Comparison of ENCODE assay signal across 14 mouse cellular contexts in genomic region chr6:134781494-134781913, GRCm38 (mm10). TPM values are rescaled to one million over a fixed set of nuclear protein-coding genes. Genes with fewer than 3 reads are reported as not detected.
DNase-seq lines count a peak whose midpoint lies in the region; ATAC-seq and TF ChIP-seq lines count a peak whose summit lies in the region.
"Had no signal": no experiment of that assay in that cellular context is flagged by ENCODE, and none has a peak within 500 bp of the region (broad histone marks: within the 10 kb centered on the region; RNA-seq: fewer than 3 reads in every experiment).

No protein-coding gene starts in this region.

- ATAC-seq in liver, embryonic 11.5 days (replicated peaks; ENCODE audit: low FRiP score): peak; percentile 92
- ATAC-seq in lung, postnatal 0 days: no peak
- ATAC-seq: midbrain, embryonic 13.5 days had no signal

- H3K27ac ChIP-seq in gastrocnemius, adult 2 months: peak overlapping the region; percentile 74
- peak overlapping the region; percentile 73 for H3K27ac ChIP-seq in liver, embryonic 11.5 days (ENCODE audit: low read depth, low read length)
- H3K27ac ChIP-seq in lung, postnatal 0 days (ENCODE audit: low read length): no peak overlapping the region
- H3K27ac ChIP-seq in layer of hippocampus, adult 2 months: no peak overlapping the region
- H3K27ac ChIP-seq: kidney, embryonic 15.5 days; midbrain, embryonic 13.5 days; neural tube, embryonic 13.5 days had no signal

- WGBS in liver, embryonic 11.5 days: 55% methylated on average over 7 of the region's 7 CpGs
- WGBS in lung, postnatal 0 days: 70% methylated on average over 7 of the region's 7 CpGs

- H3K27me3 ChIP-seq in liver, embryonic 11.5 days (replicated peaks; ENCODE audit: control insufficient read depth, insufficient read depth, low read length): no peaks in the 10 kb centered on the region
- H3K27me3 ChIP-seq in lung, postnatal 0 days (replicated peaks; ENCODE audit: insufficient read depth, low read length): no peaks in the 10 kb centered on the region
- H3K27me3 ChIP-seq: kidney, embryonic 15.5 days; midbrain, embryonic 13.5 days; neural tube, embryonic 13.5 days had no signal

- intact Hi-C loops in gastrocnemius, adult 2 months (cut with DNase I): no loop called here
- intact Hi-C loops in gastrocnemius, postnatal 36 days (cut with DNase I): no loop called here

- H3K4me1 ChIP-seq in liver, embryonic 11.5 days (replicated peaks; ENCODE audit: control insufficient read depth, insufficient read depth, low read length): peaks cover 14% of the 10 kb centered on the region
- H3K4me1 ChIP-seq in lung, postnatal 0 days (ENCODE audit: insufficient read depth, low read depth, low read length): no peaks in the 10 kb centered on the region
- H3K4me1 ChIP-seq: midbrain, embryonic 13.5 days; neural tube, embryonic 13.5 days had no signal

- peak; percentile 29 for DNase-seq in gastrocnemius, adult 2 months
- DNase-seq in gastrocnemius, postnatal 36 days: no peak
- DNase-seq in ES-CJ7 (ENCODE audit: low read depth, low spot score): peak; percentile 24
- DNase-seq in cerebellum, adult 9-10 months: peak; percentile 60
- DNase-seq in liver, embryonic 11.5 days (ENCODE audit: low spot score): peak; percentile 33
- DNase-seq in lung, postnatal 0 days (ENCODE audit: low spot score): no peak
- DNase-seq in layer of hippocampus, adult 2 months (ENCODE audit: low spot score in 2 of 2): no peak
- no peak for DNase-seq in frontal cortex, postnatal 36 days (ENCODE audit: low spot score in 2 of 2)
- DNase-seq: lung, postnatal 10 days; retina, postnatal 1 day; thymus, adult 2 months had no signal

- H3K4me2 ChIP-seq in liver, embryonic 11.5 days: peak overlapping the region; percentile 51
- H3K4me2 ChIP-seq in lung, postnatal 0 days (replicated peaks; ENCODE audit: low read depth, low read length): no peak overlapping the region
- H3K4me2 ChIP-seq: kidney, embryonic 15.5 days; midbrain, embryonic 13.5 days; neural tube, embryonic 13.5 days had no signal

- no peaks in the 10 kb centered on the region for H3K36me3 ChIP-seq in liver, embryonic 11.5 days (ENCODE audit: control insufficient read depth, insufficient read depth, low read length)
- H3K36me3 ChIP-seq in lung, postnatal 0 days (ENCODE audit: insufficient read depth, low read length): no peaks in the 10 kb centered on the region
- H3K36me3 ChIP-seq: kidney, embryonic 15.5 days; midbrain, embryonic 13.5 days; neural tube, embryonic 13.5 days had no signal

- no peak for TF ChIP-seq CTCF in gastrocnemius, adult 2 months (IDR thresholded peaks at IDR 0.05)
- no peak for TF ChIP-seq CTCF in lung, postnatal 0 days (IDR thresholded peaks at IDR 0.05)
- TF ChIP-seq CTCF in layer of hippocampus, adult 2 months (conservative IDR thresholded peaks at IDR 0.05): no peak

- peak overlapping the region; percentile 9; the same call in 1 of the 2 replicates for H3K4me3 ChIP-seq in gastrocnemius, adult 2 months
- H3K4me3 ChIP-seq in liver, embryonic 11.5 days (ENCODE audit: low read depth, low read length): peak overlapping the region; percentile 20; the same call in 1 of the 2 replicates
- no peak overlapping the region for H3K4me3 ChIP-seq in lung, postnatal 0 days (ENCODE audit: low read depth, low read length)
- no peak overlapping the region for H3K4me3 ChIP-seq in layer of hippocampus, adult 2 months
- H3K4me3 ChIP-seq: kidney, embryonic 15.5 days; midbrain, embryonic 13.5 days; neural tube, embryonic 13.5 days had no signal

- peak overlapping the region; percentile 40; the same call in 1 of the 2 replicates for H3K9ac ChIP-seq in liver, embryonic 11.5 days (ENCODE audit: low read depth, low read length)
- no peak overlapping the region for H3K9ac ChIP-seq in lung, postnatal 0 days (replicated peaks; ENCODE audit: low read depth)
- H3K9ac ChIP-seq: kidney, embryonic 15.5 days; midbrain, embryonic 13.5 days; neural tube, embryonic 13.5 days had no signal

- H3K9me3 ChIP-seq in liver, embryonic 11.5 days (ENCODE audit: control insufficient read depth, low read length): no peaks in the 10 kb centered on the region
- H3K9me3 ChIP-seq in lung, postnatal 0 days (ENCODE audit: low read length): no peaks in the 10 kb centered on the region
- H3K9me3 ChIP-seq: kidney, embryonic 15.5 days; midbrain, embryonic 13.5 days; neural tube, embryonic 13.5 days had no signal

- no peak for TF ChIP-seq EP300 in lung, postnatal 0 days (IDR thresholded peaks at IDR 0.05)

RNA-seq across cellular contexts. Expression of gene Dusp16, which starts 10.9 kb away (rescaled TPM):
- 10 to 100 TPM; 11.4 to 19.4 TPM for total RNA-seq in gastrocnemius, adult 2 months (2021)
- 10 to 100 TPM; 14.4 to 16.4 TPM for total RNA-seq in gastrocnemius, postnatal 36 days (2021)
- 7.9 and 10.1 TPM in 2 replicates for polyA plus RNA-seq in liver, embryonic 11.5 days (2014; fragmentation: Nextera tagmentation; extraction: Ambion mirVana)
- 12.0 and 15.5 TPM in 2 replicates for polyA plus RNA-seq in lung, postnatal 0 days (2015; fragmentation: Nextera tagmentation; extraction: Ambion mirVana)
- 1 to 10 TPM; 8.6 to 8.9 TPM for total RNA-seq in layer of hippocampus, adult 2 months (2021)

RNA-seq across cellular contexts. Expression of gene Crebl2, which starts 48.5 kb away (rescaled TPM):
- 10 to 100 TPM; 10.4 to 10.9 TPM for total RNA-seq in gastrocnemius, adult 2 months (2021)
- 1 to 10 TPM; 6.7 to 8.3 TPM for total RNA-seq in gastrocnemius, postnatal 36 days (2021)
- 1.3 and 1.5 TPM in 2 replicates for polyA plus RNA-seq in liver, embryonic 11.5 days (2014; fragmentation: Nextera tagmentation; extraction: Ambion mirVana)
- polyA plus RNA-seq in lung, postnatal 0 days (2015; fragmentation: Nextera tagmentation; extraction: Ambion mirVana): 6.6 and 7.2 TPM in 2 replicates
- 10 to 100 TPM; 39.6 to 40.9 TPM for total RNA-seq in layer of hippocampus, adult 2 months (2021)

Comparison
In these comparisons a context has a peak if more than half of its experiments do, and no peak if none do; other contexts are left out.
1. DNase-seq: peak in gastrocnemius, adult 2 months (single experiment), ES-CJ7 (single experiment), cerebellum, adult 9-10 months (single experiment) and liver, embryonic 11.5 days (single experiment); none in gastrocnemius, postnatal 36 days (0 of 2), lung, postnatal 0 days (single experiment), layer of hippocampus, adult 2 months (0 of 2) and frontal cortex, postnatal 36 days (0 of 2).
2. H3K27ac ChIP-seq: peak in gastrocnemius, adult 2 months (single experiment) and liver, embryonic 11.5 days (single experiment); none in lung, postnatal 0 days (single experiment) and layer of hippocampus, adult 2 months (single experiment).
3. H3K4me3 ChIP-seq: peak in gastrocnemius, adult 2 months (single experiment) and liver, embryonic 11.5 days (single experiment); none in lung, postnatal 0 days (single experiment) and layer of hippocampus, adult 2 months (single experiment).